Mouse (Mus musculus) thymus, adult 2 months (tissue): ENCODE measurements around the gene Agrn. TPM values are rescaled to one million over a fixed set of nuclear protein-coding genes. Genes with fewer than 3 reads are reported as not detected.

Experiments
- DNase-seq: peaks from one replicate; pipeline ENCODE4 v3.0.0; 2021
- H3K27ac ChIP-seq: fragments of 200-500 bp; 2 replicates; pipeline ENCODE4 v1.5.1; 2012; ENCODE audit warnings: low read length, control low read depth; ENCODE audit not compliant: control insufficient read depth, insufficient read depth
- H3K27me3 ChIP-seq: fragments of 200-500 bp; 2 replicates; pipeline ENCODE4 v1.6.1; 2012; ENCODE audit warnings: mild to moderate bottlenecking, low read length, moderate library complexity, mixed read lengths; ENCODE audit not compliant: control insufficient read depth, insufficient read depth
- H3K36me3 ChIP-seq: fragments of 200-500 bp; 2 replicates; pipeline ENCODE4 v1.6.1; 2012; ENCODE audit warnings: mild to moderate bottlenecking, low read length, moderate library complexity; ENCODE audit not compliant: control insufficient read depth, insufficient read depth
- H3K4me1 ChIP-seq: fragments of 200-500 bp; replicated peaks from 2 replicates; pipeline ENCODE4 v1.6.1; 2012; ENCODE audit warnings: low read length; ENCODE audit not compliant: control insufficient read depth, insufficient read depth
- H3K4me3 ChIP-seq: fragments of 200-500 bp; 2 replicates; pipeline ENCODE4 v1.5.1; 2012; ENCODE audit warnings: mild to moderate bottlenecking, low read length, control low read depth, moderate library complexity; ENCODE audit not compliant: control insufficient read depth, insufficient read depth
- CTCF ChIP-seq: fragments of 200-500 bp; IDR thresholded peaks from 2 replicates; pipeline ENCODE4 v1.5.1; 2012; ENCODE audit warnings: mild to moderate bottlenecking, control low read depth, low read length, moderate library complexity, borderline replicate concordance; ENCODE audit not compliant: control insufficient read depth, poor library complexity, insufficient read depth; ENCODE audit errors: extremely low read depth
- POLR2A ChIP-seq: fragments of 200-500 bp; IDR thresholded peaks from 2 replicates; pipeline ENCODE4 v1.6.1; 2012; ENCODE audit warnings: mild to moderate bottlenecking, low read length, control low read depth, moderate library complexity; ENCODE audit not compliant: control insufficient read depth, poor library complexity, insufficient read depth; ENCODE audit errors: extremely low read depth
- WGBS: fragments of 180-500 bp; shearing (Covaris S2); methylation state at CpG from one replicate; pipeline ENCODE4 v1.1.7; 2018; 5-methylcytosine and 5-hydroxymethylcytosine counted together
- polyA plus RNA-seq: library from polyadenylated mRNA; depleted of rRNA; stranded (reverse); fragments of >200 nt; gene quantifications from 2 replicates; pipeline ENCODE4 v1.2.3, GENCODE M21; 2012

Gene Agrn
- polyA plus RNA-seq, 1 experiment, result 48.7 TPM

DNA sequence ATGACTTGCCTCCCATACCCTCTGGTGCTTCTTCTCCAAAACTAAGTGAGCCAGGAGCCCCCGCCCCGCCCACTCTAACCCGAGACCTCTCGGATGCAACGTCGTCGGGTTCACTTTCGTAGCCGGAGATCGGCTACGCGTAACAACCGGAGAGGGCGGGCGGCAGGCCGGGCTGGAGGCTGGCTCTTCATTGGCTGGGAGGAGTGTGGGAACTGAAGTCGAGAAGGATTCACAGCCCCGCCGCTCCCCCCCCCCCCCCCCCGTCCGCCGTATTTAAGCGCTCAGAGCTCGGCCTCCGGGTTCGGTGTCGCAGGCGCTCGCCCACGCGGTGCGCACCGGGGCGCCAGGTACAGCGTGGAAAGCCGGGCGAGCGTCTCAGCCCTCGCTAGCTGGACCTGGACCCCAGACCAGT is 5.7 kb upstream of the Agrn start, which contains the start of gene AW011738:
TSS of gene AW011738 (plus strand) at position 304 of the 412 bp plus-strand sequence.
- Histone ChIP-seq H3K4me3 (peak within 1 kb of the TSS; percentile 60), H3K27ac (peak within 1 kb of the TSS; percentile 53), H3K27me3 (no peaks in the 10 kb centered on the region), H3K4me1 (peaks cover 27% of the 10 kb centered on the region), H3K36me3 (no peaks in the 10 kb centered on the region)
- DNase-seq, result peak; percentile 75
- TF ChIP-seq POLR2A (0 out of 2 replicates have a peak, but pooled peaks have one; percentile 57), CTCF (no peak)
- WGBS, result under 1% methylated on average over 39 of the region's 39 CpGs

DNA sequence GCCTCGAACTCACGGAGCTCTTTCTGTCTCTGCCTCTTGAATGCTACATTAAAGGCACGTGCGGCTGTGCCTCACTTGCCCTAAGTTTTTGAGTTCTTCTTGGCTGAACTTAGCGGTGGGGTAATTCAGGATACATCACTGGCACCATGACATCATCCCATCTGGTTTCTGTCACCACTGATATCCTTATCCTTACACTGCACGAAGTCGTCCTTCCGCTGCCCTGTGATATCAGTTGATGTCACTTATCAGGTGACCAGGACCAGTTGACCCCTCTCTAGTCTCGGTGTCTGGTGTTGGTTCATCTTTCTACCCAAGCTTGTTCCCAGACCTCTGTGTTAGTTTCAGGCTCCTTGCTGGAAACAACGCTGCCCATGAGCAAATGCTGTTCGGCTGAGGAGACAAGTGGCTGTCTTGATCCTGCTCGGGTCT is 5.2 kb upstream of the Agrn start:
- Histone ChIP-seq H3K27me3 (no peaks in the 10 kb centered on the region), H3K36me3 (no peaks in the 10 kb centered on the region), H3K4me1 (peaks cover 29% of the 10 kb centered on the region), H3K4me3 (peak overlapping the region; percentile 18), H3K27ac (peak overlapping the region; percentile 53)
- TF ChIP-seq POLR2A (no peak), CTCF (no peak)
- 69% methylated on average over 12 of the region's 12 CpGs for WGBS
- DNase-seq, result no peak

GRCm38 (mm10) chr4:156200623-156201475 is 3.6 kb upstream of the Agrn start, which contains the start of gene Isg15:
Gene Isg15, minus strand, starts transcription at chr4:156200818.
- WGBS, result 19% methylated on average over 10 of the region's 10 CpGs
- H3K36me3 ChIP-seq, result no peaks in the 10 kb centered on the region
- no peak within 1 kb of the TSS; the same call in 1 of the 2 replicates for H3K4me3 ChIP-seq
- H3K27me3 ChIP-seq, result peaks cover 4% of the 10 kb centered on the region
- no peak for TF ChIP-seq CTCF
- TF ChIP-seq POLR2A, result no peak
- H3K27ac ChIP-seq, result peak within 1 kb of the TSS; percentile 62
- peak; percentile 36 for DNase-seq
- peaks cover 38% of the 10 kb centered on the region for H3K4me1 ChIP-seq

DNA sequence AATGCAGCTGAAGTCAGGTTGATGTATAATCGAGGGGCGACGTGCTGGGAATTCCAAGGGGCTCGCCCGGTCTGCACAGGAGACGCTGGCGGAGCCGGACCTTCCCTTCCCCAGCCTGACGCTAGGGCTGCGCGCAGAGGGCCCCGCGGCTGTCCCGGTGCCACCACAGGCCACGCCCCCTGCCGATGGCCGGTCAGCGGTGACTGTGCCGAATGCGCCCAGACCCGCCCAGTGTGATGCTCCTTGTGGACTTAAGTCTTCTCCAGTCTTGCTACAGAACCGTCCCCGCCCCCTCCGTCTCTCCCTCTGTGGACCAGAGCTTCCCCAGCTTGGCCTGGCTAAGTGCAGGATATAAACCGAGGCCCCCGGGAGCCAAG is 529 bp upstream of the Agrn start:
- Histone ChIP-seq H3K4me1 (peaks cover 28% of the 10 kb centered on the region), H3K27me3 (peaks cover 4% of the 10 kb centered on the region), H3K27ac (no peak overlapping the region), H3K36me3 (no peaks in the 10 kb centered on the region), H3K4me3 (peak overlapping the region; percentile 50)
- 1% methylated on average over 26 of the region's 26 CpGs for WGBS
- no peak for TF ChIP-seq POLR2A
- no peak for TF ChIP-seq CTCF
- DNase-seq, result peak; percentile 59

- WGBS, result 19% methylated on average over 35 of the region's 35 CpGs
- no peaks in the 10 kb centered on the region for H3K36me3 ChIP-seq
- TF ChIP-seq POLR2A (no peak), CTCF (no peak)
- H3K4me3 ChIP-seq, result peak overlapping the region; percentile 53
- peaks cover 22% of the 10 kb centered on the region for H3K4me1 ChIP-seq
- H3K27ac ChIP-seq, result no peak overlapping the region
- peak; percentile 19 for DNase-seq
- H3K27me3 ChIP-seq, result peaks cover 4% of the 10 kb centered on the region
Measured at GRCm38 (mm10) chr4:156195927-156196870, 1.1 kb downstream of the Agrn start.

- TF ChIP-seq CTCF, result no peak
- no peak for TF ChIP-seq POLR2A
- Histone ChIP-seq H3K4me1 (peaks cover 12% of the 10 kb centered on the region), H3K27me3 (peaks cover 4% of the 10 kb centered on the region), H3K4me3 (no peak overlapping the region), H3K27ac (no peak overlapping the region), H3K36me3 (no peaks in the 10 kb centered on the region)
- 93% methylated on average over 6 of the region's 6 CpGs for WGBS
- no peak for DNase-seq
Measured at GRCm38 (mm10) chr4:156194346-156194745, 2.9 kb downstream of the Agrn start.
